Mouse (Mus musculus): ENCODE measurements around the gene Kctd14. TPM values are rescaled to one million over a fixed set of nuclear protein-coding genes. Genes with fewer than 3 reads are reported as not detected.

Gene Kctd14
- polyA plus RNA-seq, 1 experiment from 2014 or later = 0.72 TPM

GRCm38 (mm10) chr7:97454795-97455194 lies 3.7 kb downstream of the Kctd14 start:
- H3K4me1 ChIP-seq (replicated peaks; ENCODE audit: insufficient read depth, low read length) = no peaks in the 10 kb centered on the region; the same call in 1 of the 2 replicates
- DNase-seq (ENCODE audit: low spot score) (no peak), ATAC-seq (replicated peaks; ENCODE audit: low FRiP score, low read depth) (no peak)
- H3K27ac ChIP-seq = no peak overlapping the region
- no peaks in the 10 kb centered on the region for H3K36me3 ChIP-seq (ENCODE audit: insufficient read depth, low read length)
- no peaks in the 10 kb centered on the region for H3K9me3 ChIP-seq (replicated peaks; ENCODE audit: low read length)
- H3K27me3 ChIP-seq (ENCODE audit: insufficient read depth, low read length) = no peaks in the 10 kb centered on the region
- no peak for TF ChIP-seq CTCF (IDR thresholded peaks at IDR 0.05; ENCODE audit: low read depth)
- no peak overlapping the region for H3K4me3 ChIP-seq (replicated peaks; ENCODE audit: low read depth, low read length)
- H3K9ac ChIP-seq (ENCODE audit: low read depth, low read length) = no peak overlapping the region
- no peak overlapping the region for H3K4me2 ChIP-seq (ENCODE audit: low read length)
- WGBS = 91% methylated on average over 10 of the region's 10 CpGs

DNA sequence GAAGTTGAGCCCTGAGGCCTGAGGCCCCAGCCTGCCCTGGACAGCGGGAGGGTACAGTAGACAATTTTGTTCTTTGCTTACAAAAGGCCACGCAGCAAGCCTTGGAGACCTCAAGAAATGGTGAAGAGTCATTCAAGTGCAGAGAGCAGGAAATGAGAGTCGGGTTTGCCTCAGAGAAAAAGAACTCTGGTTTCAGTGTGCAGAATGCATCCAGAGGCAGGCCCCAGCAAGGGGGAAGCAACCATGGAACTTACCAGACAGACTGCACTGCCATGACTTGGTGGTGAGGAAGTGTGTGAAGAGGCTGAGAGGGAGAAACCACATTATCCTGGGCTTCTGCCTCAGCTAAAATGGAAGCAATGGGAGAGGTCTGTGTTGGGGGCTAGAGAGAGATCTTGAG lies 4.5 kb downstream of the Kctd14 start:
- no peaks in the 10 kb centered on the region for H3K36me3 ChIP-seq (ENCODE audit: insufficient read depth, low read length)
- no peak overlapping the region for H3K4me2 ChIP-seq (ENCODE audit: low read length)
- WGBS = 45% methylated on average over 3 of the region's 3 CpGs
- ATAC-seq (replicated peaks; ENCODE audit: low FRiP score, low read depth) (no peak), DNase-seq (ENCODE audit: low spot score) (no peak)
- no peaks in the 10 kb centered on the region for H3K9me3 ChIP-seq (replicated peaks; ENCODE audit: low read length)
- no peaks in the 10 kb centered on the region; the same call in 1 of the 2 replicates for H3K4me1 ChIP-seq (replicated peaks; ENCODE audit: insufficient read depth, low read length)
- H3K9ac ChIP-seq (ENCODE audit: low read depth, low read length) = no peak overlapping the region
- H3K27ac ChIP-seq = no peak overlapping the region
- no peak overlapping the region for H3K4me3 ChIP-seq (replicated peaks; ENCODE audit: low read depth, low read length)
- TF ChIP-seq CTCF (IDR thresholded peaks at IDR 0.05; ENCODE audit: low read depth) = no peak
- H3K27me3 ChIP-seq (ENCODE audit: insufficient read depth, low read length) = no peaks in the 10 kb centered on the region

GRCm38 (mm10) chr7:97473001-97473400 lies 21.9 kb downstream of the Kctd14 start:
- no peak for TF ChIP-seq CTCF (IDR thresholded peaks at IDR 0.05; ENCODE audit: low read depth)
- 77% methylated on average over 5 of the region's 5 CpGs for WGBS

GRCm38 (mm10) chr7:97479349-97479748 lies 28.2 kb downstream of the Kctd14 start:
- Histone ChIP-seq H3K9me3 (replicated peaks; ENCODE audit: low read length) (no peaks in the 10 kb centered on the region), H3K36me3 (ENCODE audit: insufficient read depth, low read length) (no peaks in the 10 kb centered on the region), H3K4me3 (replicated peaks; ENCODE audit: low read depth, low read length) (no peak overlapping the region), H3K27ac (no peak overlapping the region), H3K9ac (ENCODE audit: low read depth, low read length) (no peak overlapping the region), H3K4me1 (replicated peaks; ENCODE audit: insufficient read depth, low read length) (no peaks in the 10 kb centered on the region), H3K4me2 (ENCODE audit: low read length) (no peak overlapping the region), H3K27me3 (ENCODE audit: insufficient read depth, low read length) (no peaks in the 10 kb centered on the region)
- WGBS = 68% methylated on average over 3 of the region's 3 CpGs
- no peak for TF ChIP-seq CTCF (IDR thresholded peaks at IDR 0.05; ENCODE audit: low read depth)
- ATAC-seq (replicated peaks; ENCODE audit: low FRiP score, low read depth) (no peak), DNase-seq (ENCODE audit: low spot score) (no peak)

More at GRCm38 (mm10) chr7:97473001-97473400, 21.9 kb downstream of the Kctd14 start:
- Histone ChIP-seq H3K27ac (no peak overlapping the region), H3K9me3 (replicated peaks; ENCODE audit: low read length) (no peaks in the 10 kb centered on the region), H3K4me3 (replicated peaks; ENCODE audit: low read depth, low read length) (no peak overlapping the region), H3K4me1 (replicated peaks; ENCODE audit: insufficient read depth, low read length) (no peaks in the 10 kb centered on the region), H3K4me2 (ENCODE audit: low read length) (no peak overlapping the region), H3K9ac (ENCODE audit: low read depth, low read length) (no peak overlapping the region), H3K27me3 (ENCODE audit: insufficient read depth, low read length) (no peaks in the 10 kb centered on the region), H3K36me3 (ENCODE audit: insufficient read depth, low read length) (no peaks in the 10 kb centered on the region)
- DNase-seq (ENCODE audit: low spot score) = no peak
- ATAC-seq (replicated peaks; ENCODE audit: low FRiP score, low read depth) = no peak

- H3K4me2 ChIP-seq (ENCODE audit: low read length) = peak overlapping the region; percentile 58
- H3K4me1 ChIP-seq (replicated peaks; ENCODE audit: insufficient read depth, low read length) = no peaks in the 10 kb centered on the region
- no peak overlapping the region for H3K9ac ChIP-seq (ENCODE audit: low read depth, low read length)
- no peaks in the 10 kb centered on the region for H3K27me3 ChIP-seq (ENCODE audit: insufficient read depth, low read length)
- TF ChIP-seq CTCF (IDR thresholded peaks at IDR 0.05; ENCODE audit: low read depth) = no peak
- ATAC-seq (replicated peaks; ENCODE audit: low FRiP score, low read depth) (0 out of 2 replicates have a peak, but pooled peaks have one; percentile 30), DNase-seq (ENCODE audit: low spot score) (no peak)
- no peaks in the 10 kb centered on the region for H3K9me3 ChIP-seq (replicated peaks; ENCODE audit: low read length)
- H3K4me3 ChIP-seq (replicated peaks; ENCODE audit: low read depth, low read length) = peak overlapping the region; percentile 70
- H3K27ac ChIP-seq = no peak overlapping the region
- H3K36me3 ChIP-seq (ENCODE audit: insufficient read depth, low read length) = peaks cover 7% of the 10 kb centered on the region; the same call in 1 of the 2 replicates
- WGBS = 20% methylated on average over 3 of the region's 3 CpGs
Observed at GRCm38 (mm10) chr7:97480290-97480689, 29.2 kb downstream of the Kctd14 start.

GRCm38 (mm10) chr7:97480821-97481339 lies 29.8 kb downstream of the Kctd14 start, which contains the start of gene Ints4:
Gene Ints4 (plus strand): TSS chr7:97480956.
- Histone ChIP-seq H3K36me3 (ENCODE audit: insufficient read depth, low read length) (peaks cover 8% of the 10 kb centered on the region; the same call in 1 of the 2 replicates), H3K9me3 (replicated peaks; ENCODE audit: low read length) (no peaks in the 10 kb centered on the region), H3K4me3 (replicated peaks; ENCODE audit: low read depth, low read length) (peak within 1 kb of the TSS; percentile 70), H3K27me3 (ENCODE audit: insufficient read depth, low read length) (no peaks in the 10 kb centered on the region), H3K4me2 (ENCODE audit: low read length) (peak within 1 kb of the TSS; percentile 58), H3K9ac (ENCODE audit: low read depth, low read length) (peak within 1 kb of the TSS; percentile 65), H3K27ac (peak within 1 kb of the TSS; percentile 69; the same call in 1 of the 2 replicates), H3K4me1 (replicated peaks; ENCODE audit: insufficient read depth, low read length) (no peaks in the 10 kb centered on the region)
- TF ChIP-seq CTCF (IDR thresholded peaks at IDR 0.05; ENCODE audit: low read depth) = peak; percentile 53; the same call in 1 of the 2 replicates
- DNase-seq (ENCODE audit: low spot score) = peak; percentile 99
- 0% methylated on average over 24 of the region's 24 CpGs for WGBS
- ATAC-seq (replicated peaks; ENCODE audit: low FRiP score, low read depth) = peak; percentile 99

All from kidney, postnatal 0 days (tissue).